Mouse (Mus musculus) bone marrow macrophage, adult 2 months (primary cell): ENCODE data around the gene Cpvl. TPM values are rescaled to one million over a fixed set of nuclear protein-coding genes. Genes with fewer than 3 reads are reported as not detected.
A peak's percentile ranks its signal among the peaks of the same experiment; 100 is the strongest.

ENCODE experiments used
- H3K27ac ChIP-seq: 2 replicates; pipeline ENCODE4 v1.5.1; 2012; ENCODE audit warnings: low read depth, low read length; ENCODE audit not compliant: insufficient read depth
- H3K4me1 ChIP-seq: 2 replicates; pipeline ENCODE4 v1.6.1; 2012; ENCODE audit warnings: low read length; ENCODE audit not compliant: control insufficient read depth, insufficient read depth
- H3K4me3 ChIP-seq: 2 replicates; pipeline ENCODE4 v1.5.1; 2012; ENCODE audit warnings: mild to moderate bottlenecking, low read length, moderate library complexity; ENCODE audit not compliant: insufficient read depth
- CTCF ChIP-seq: IDR thresholded peaks from 2 replicates; pipeline ENCODE4 v1.5.1; 2012; ENCODE audit warnings: low read depth, mild to moderate bottlenecking, low read length, moderate library complexity
- POLR2A ChIP-seq: IDR thresholded peaks from 2 replicates; pipeline ENCODE4 v1.6.1; 2012; ENCODE audit warnings: mild to moderate bottlenecking, low read depth, low read length, borderline replicate concordance
- polyA plus RNA-seq: library from polyadenylated mRNA; stranded (reverse); fragments of >200 nt; gene quantifications from 2 replicates; pipeline ENCODE4 v1.2.4, GENCODE M21; 2012; ENCODE audit not compliant: missing spikeins, insufficient read depth, insufficient read length

Cpvl gene
- polyA plus RNA-seq, 1 experiment, result not detected

GRCm38 (mm10) chr6:53974040-53974439, 4.4 kb downstream of the Cpvl start:
- TF ChIP-seq CTCF (no peak), POLR2A (no peak)
- H3K4me1 ChIP-seq, result no peaks in the 10 kb centered on the region; the same call in 1 of the 2 replicates
- no peak overlapping the region for H3K4me3 ChIP-seq
- H3K27ac ChIP-seq, result no peak overlapping the region

DNA sequence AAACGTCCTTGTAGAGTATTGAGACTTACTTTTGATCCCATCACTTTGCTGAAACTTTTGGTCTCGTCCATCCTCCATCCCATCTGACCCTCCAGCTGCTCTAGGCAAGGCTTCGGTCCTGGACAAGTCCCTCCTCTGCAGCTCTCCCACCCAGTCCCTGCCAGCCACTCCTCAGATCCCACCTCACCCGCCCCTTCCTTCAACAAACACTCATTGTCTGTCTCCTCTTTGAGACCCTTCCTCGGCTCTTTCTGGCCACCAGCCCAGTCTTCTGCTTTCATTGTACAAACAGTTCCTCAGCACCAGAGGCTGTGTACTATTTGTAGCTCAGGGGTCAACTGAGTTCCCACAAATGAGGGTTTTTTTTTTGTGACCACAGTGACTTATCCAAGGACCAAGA, 5.0 kb downstream of the Cpvl start:
- H3K27ac ChIP-seq, result no peak overlapping the region
- H3K4me3 ChIP-seq, result no peak overlapping the region
- no peaks in the 10 kb centered on the region; the same call in 1 of the 2 replicates for H3K4me1 ChIP-seq
- no peak for TF ChIP-seq CTCF

DNA sequence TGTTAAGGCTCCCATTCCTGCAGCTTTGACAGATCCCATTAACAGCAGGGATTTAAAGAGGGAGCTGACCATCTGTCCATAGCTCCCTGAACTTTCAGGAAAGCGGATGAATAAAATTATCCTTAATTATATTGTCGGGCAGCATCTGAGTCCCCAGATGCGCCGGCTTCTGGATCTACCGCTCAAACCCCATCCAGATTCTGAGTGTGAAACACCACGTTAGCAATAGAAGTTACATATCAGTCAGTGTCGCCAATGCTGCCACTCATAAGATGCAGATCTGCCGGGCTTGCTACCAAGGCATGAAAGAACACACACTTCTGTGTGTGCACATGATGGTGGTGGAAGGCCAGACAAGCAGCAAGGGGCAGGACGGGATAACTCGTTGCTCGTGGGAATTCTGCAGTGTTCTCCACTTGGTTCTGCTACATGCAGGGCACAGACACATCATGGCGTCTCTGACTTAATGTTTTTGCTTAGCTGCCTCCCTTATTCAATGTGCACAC, 6.2 kb downstream of the Cpvl start:
- no peaks in the 10 kb centered on the region; the same call in 1 of the 2 replicates for H3K4me1 ChIP-seq
- no peak overlapping the region for H3K4me3 ChIP-seq
- no peak overlapping the region for H3K27ac ChIP-seq
- TF ChIP-seq POLR2A (no peak), CTCF (no peak)

DNA sequence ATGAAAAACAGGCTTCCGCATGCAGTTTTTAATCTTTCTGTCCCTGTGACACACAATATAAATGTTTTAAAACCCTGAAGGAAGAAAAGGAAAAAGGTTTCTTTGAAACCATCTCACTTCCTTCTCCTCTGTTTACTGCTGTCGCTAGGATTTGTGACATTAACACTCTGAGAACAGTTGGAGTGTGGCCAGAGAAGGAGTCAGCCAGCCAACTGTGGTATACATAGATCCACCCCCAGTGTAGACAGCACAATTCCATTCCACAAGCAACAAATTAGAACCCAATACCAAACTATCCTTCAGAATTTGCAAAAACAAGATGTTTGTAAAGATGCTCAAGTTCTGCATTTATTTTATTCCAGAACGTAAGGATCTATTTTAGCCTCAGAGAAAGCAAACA, 6.7 kb downstream of the Cpvl start:
- no peak for TF ChIP-seq POLR2A
- no peak for TF ChIP-seq CTCF
- Histone ChIP-seq H3K4me3 (no peak overlapping the region), H3K27ac (no peak overlapping the region), H3K4me1 (no peaks in the 10 kb centered on the region; the same call in 1 of the 2 replicates)

GRCm38 (mm10) chr6:53969081-53969480, 9.4 kb downstream of the Cpvl start:
- Histone ChIP-seq H3K27ac (no peak overlapping the region), H3K4me3 (no peak overlapping the region), H3K4me1 (no peaks in the 10 kb centered on the region; the same call in 1 of the 2 replicates)
- no peak for TF ChIP-seq CTCF
- no peak for TF ChIP-seq POLR2A

GRCm38 (mm10) chr6:53968550-53968949, 9.9 kb downstream of the Cpvl start:
- Histone ChIP-seq H3K4me3 (no peak overlapping the region), H3K27ac (no peak overlapping the region), H3K4me1 (no peaks in the 10 kb centered on the region; the same call in 1 of the 2 replicates)
- peak; percentile 60 for TF ChIP-seq CTCF
- TF ChIP-seq POLR2A, result no peak

DNA sequence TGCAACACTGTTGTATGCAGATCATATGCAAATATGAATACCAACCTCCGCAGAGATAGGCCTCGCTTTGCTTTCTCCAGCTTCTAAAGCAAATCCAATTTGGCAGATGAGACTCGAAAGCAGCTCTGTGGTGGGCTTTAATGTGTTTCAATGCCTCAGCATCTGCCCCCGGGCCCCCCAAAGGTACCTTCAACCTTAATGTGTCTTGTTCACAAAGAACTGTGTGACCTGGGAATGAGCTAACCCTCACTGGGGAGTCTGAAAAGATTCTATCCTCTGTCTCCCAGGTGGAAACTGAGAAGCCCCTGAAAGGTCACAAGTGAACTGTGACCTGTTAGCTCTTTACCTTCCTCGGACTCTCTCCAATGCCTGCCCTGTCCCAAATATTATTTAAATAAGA, 11.9 kb downstream of the Cpvl start:
- TF ChIP-seq POLR2A (no peak), CTCF (no peak)
- H3K4me1 ChIP-seq, result no peaks in the 10 kb centered on the region
- no peak overlapping the region for H3K27ac ChIP-seq
- no peak overlapping the region for H3K4me3 ChIP-seq

DNA sequence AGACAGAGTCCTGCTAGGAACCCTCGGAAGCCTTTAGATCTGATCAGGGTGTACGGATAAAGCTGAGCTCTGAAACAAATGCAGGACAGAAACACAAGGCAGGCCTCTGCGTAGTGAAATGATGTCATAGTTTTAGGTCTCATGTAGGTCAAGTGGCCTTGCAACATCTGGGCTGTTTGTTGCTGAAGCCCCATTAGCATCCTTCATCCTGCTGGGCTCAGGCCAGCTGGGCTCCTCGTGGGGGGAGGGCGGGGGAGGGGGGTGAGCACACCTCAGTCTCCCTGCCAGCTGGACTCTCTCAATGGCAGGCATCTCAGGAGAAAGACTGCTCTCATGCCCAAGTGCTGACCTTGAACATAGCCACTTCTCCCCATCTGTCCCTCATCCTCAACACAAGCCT, 12.6 kb downstream of the Cpvl start:
- Histone ChIP-seq H3K27ac (no peak overlapping the region), H3K4me1 (no peaks in the 10 kb centered on the region), H3K4me3 (no peak overlapping the region)
- no peak for TF ChIP-seq POLR2A
- no peak for TF ChIP-seq CTCF

GRCm38 (mm10) chr6:53963906-53964496, 14.5 kb downstream of the Cpvl start:
- TF ChIP-seq POLR2A, result no peak
- no peak for TF ChIP-seq CTCF
- H3K27ac ChIP-seq, result no peak overlapping the region
- H3K4me3 ChIP-seq, result no peak overlapping the region
- H3K4me1 ChIP-seq, result no peaks in the 10 kb centered on the region

DNA sequence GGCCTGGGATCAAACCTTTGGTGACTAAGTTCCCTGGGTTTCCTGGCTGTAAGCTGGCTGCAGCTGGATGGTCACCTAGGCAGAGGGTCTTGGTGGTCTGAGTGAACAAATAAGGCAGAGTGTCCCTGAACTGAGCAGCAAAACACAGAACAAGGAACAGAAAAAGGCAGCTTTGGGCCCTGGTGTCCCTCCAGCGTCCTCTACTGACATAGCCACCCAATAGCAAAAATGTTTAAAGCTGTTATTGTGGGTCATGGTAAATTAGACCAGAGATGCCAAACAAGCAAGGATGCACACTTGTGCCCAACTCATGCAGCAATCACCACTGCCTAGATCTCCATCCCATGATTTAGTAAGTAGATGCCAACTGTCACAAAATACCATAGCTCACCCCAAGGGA, 16.5 kb downstream of the Cpvl start:
- Histone ChIP-seq H3K4me1 (no peaks in the 10 kb centered on the region), H3K27ac (no peak overlapping the region), H3K4me3 (no peak overlapping the region)
- no peak for TF ChIP-seq POLR2A
- TF ChIP-seq CTCF, result no peak
